Comparison of ENCODE assay signal across 8 mouse cellular contexts in the genomic region with DNA sequence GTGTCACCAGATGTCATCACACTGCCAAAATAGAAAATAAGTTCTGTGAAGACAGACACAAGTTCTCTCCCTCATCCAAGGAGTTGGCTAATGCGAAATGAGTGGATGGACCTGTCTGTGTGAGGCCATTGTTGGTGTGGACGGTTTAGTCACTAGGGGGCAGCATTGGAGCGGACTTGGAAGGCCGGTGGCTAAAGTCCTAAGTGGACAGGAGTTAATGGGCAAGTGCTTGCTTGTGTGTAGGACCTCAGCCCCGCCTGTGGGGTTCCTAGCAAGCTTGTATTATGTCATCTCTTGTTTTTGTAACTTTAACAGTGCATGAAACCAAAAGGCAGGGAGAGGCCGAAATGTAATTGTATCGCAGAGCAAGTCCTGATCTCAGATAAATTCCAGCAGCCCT. TPM values are rescaled to one million over a fixed set of nuclear protein-coding genes. Genes with fewer than 3 reads are reported as not detected.
DNase-seq lines count a peak whose midpoint lies in the region; ATAC-seq and TF ChIP-seq lines count a peak whose summit lies in the region.

No protein-coding gene starts in this region.

- 0 out of 2 replicates have a peak, but pooled peaks have one; percentile 46 for ATAC-seq in heart, embryonic 11.5 days (replicated peaks; ENCODE audit: insufficient number of reproducible peaks, low FRiP score, low TSS enrichment)
- peak; percentile 78 for ATAC-seq in kidney, postnatal 0 days (replicated peaks; ENCODE audit: low FRiP score, low read depth)
- no peak for ATAC-seq in liver, embryonic 11.5 days (replicated peaks; ENCODE audit: low FRiP score)
- ATAC-seq in neural tube, embryonic 13.5 days (ENCODE audit: low read depth) = peak; percentile 56; the same call in 1 of the 2 replicates

- H3K27ac ChIP-seq in bone marrow macrophage, adult 2 months (ENCODE audit: insufficient read depth, low read depth, low read length) = no peak overlapping the region
- no peak overlapping the region for H3K27ac ChIP-seq in embryonic fibroblast, embryonic 13.5 days (ENCODE audit: insufficient read depth, low read length)
- H3K27ac ChIP-seq in heart, embryonic 11.5 days (ENCODE audit: low read depth, low read length) = no peak overlapping the region
- H3K27ac ChIP-seq in kidney, postnatal 0 days = peak overlapping the region; percentile 69
- H3K27ac ChIP-seq in liver, embryonic 11.5 days (ENCODE audit: low read depth, low read length) = no peak overlapping the region
- H3K27ac ChIP-seq in neural tube, embryonic 13.5 days (replicated peaks) = no peak overlapping the region

- TF ChIP-seq CTCF in bone marrow macrophage, adult 2 months (IDR thresholded peaks at IDR 0.05; ENCODE audit: low read depth, low read length) = peak; percentile 74
- TF ChIP-seq CTCF in embryonic fibroblast, embryonic 13.5 days (IDR thresholded peaks at IDR 0.05; ENCODE audit: borderline replicate concordance, insufficient read depth, low read length) = peak; percentile 82
- peak; percentile 99 for TF ChIP-seq CTCF in kidney, postnatal 0 days (IDR thresholded peaks at IDR 0.05; ENCODE audit: low read depth)

- H3K9ac ChIP-seq in heart, embryonic 11.5 days (ENCODE audit: low read depth, low read length) = no peak overlapping the region
- H3K9ac ChIP-seq in kidney, postnatal 0 days (ENCODE audit: low read depth, low read length) = no peak overlapping the region
- H3K9ac ChIP-seq in liver, embryonic 11.5 days (ENCODE audit: low read depth, low read length) = no peak overlapping the region
- no peak overlapping the region for H3K9ac ChIP-seq in neural tube, embryonic 13.5 days

- no peak for TF ChIP-seq POLR2A in bone marrow macrophage, adult 2 months (IDR thresholded peaks at IDR 0.05; ENCODE audit: borderline replicate concordance, low read depth, low read length)
- TF ChIP-seq POLR2A in embryonic fibroblast, embryonic 13.5 days (IDR thresholded peaks at IDR 0.05; ENCODE audit: low read depth, low read length) = no peak

- WGBS in heart, embryonic 11.5 days (ENCODE audit: insufficient replicate concordance) = 24% methylated on average over 7 of the region's 7 CpGs
- 6% methylated on average over 7 of the region's 7 CpGs for WGBS in kidney, postnatal 0 days
- 30% methylated on average over 7 of the region's 7 CpGs for WGBS in liver, embryonic 11.5 days
- 28% methylated on average over 7 of the region's 7 CpGs for whole genome bisulfite sequencing in neural tube, embryonic 13.5 days

- peak; percentile 79 for DNase-seq in 416B (ENCODE audit: low read depth)
- DNase-seq in kidney, postnatal 0 days (ENCODE audit: low spot score) = peak; percentile 97
- DNase-seq in liver, embryonic 11.5 days (ENCODE audit: low spot score) = peak; percentile 72
- peak; percentile 93 for DNase-seq in testis, postnatal 10 days (ENCODE audit: low spot score)

- 0 out of 2 replicates have a peak, but pooled peaks cover 2% of the 10 kb centered on the region for H3K27me3 ChIP-seq in heart, embryonic 11.5 days (ENCODE audit: control insufficient read depth, insufficient read depth, low read length)
- no peaks in the 10 kb centered on the region for H3K27me3 ChIP-seq in kidney, postnatal 0 days (ENCODE audit: insufficient read depth, low read length)
- no peaks in the 10 kb centered on the region for H3K27me3 ChIP-seq in liver, embryonic 11.5 days (replicated peaks; ENCODE audit: control insufficient read depth, insufficient read depth, low read length)
- no peaks in the 10 kb centered on the region for H3K27me3 ChIP-seq in neural tube, embryonic 13.5 days

- H3K4me1 ChIP-seq in bone marrow macrophage, adult 2 months (ENCODE audit: control insufficient read depth, insufficient read depth, low read length) = no peaks in the 10 kb centered on the region
- H3K4me1 ChIP-seq in embryonic fibroblast, embryonic 13.5 days (ENCODE audit: control insufficient read depth, insufficient read depth, low read length) = no peaks in the 10 kb centered on the region
- H3K4me1 ChIP-seq in heart, embryonic 11.5 days (ENCODE audit: control insufficient read depth, insufficient read depth, low read length) = no peaks in the 10 kb centered on the region
- no peaks in the 10 kb centered on the region for H3K4me1 ChIP-seq in kidney, postnatal 0 days (replicated peaks; ENCODE audit: insufficient read depth, low read length)
- H3K4me1 ChIP-seq in liver, embryonic 11.5 days (replicated peaks; ENCODE audit: control insufficient read depth, insufficient read depth, low read length) = no peaks in the 10 kb centered on the region
- H3K4me1 ChIP-seq in neural tube, embryonic 13.5 days (replicated peaks) = no peaks in the 10 kb centered on the region

- no peak overlapping the region for H3K4me2 ChIP-seq in heart, embryonic 11.5 days
- H3K4me2 ChIP-seq in kidney, postnatal 0 days (ENCODE audit: low read length) = no peak overlapping the region
- no peak overlapping the region for H3K4me2 ChIP-seq in liver, embryonic 11.5 days
- H3K4me2 ChIP-seq in neural tube, embryonic 13.5 days = no peak overlapping the region

- H3K4me3 ChIP-seq in bone marrow macrophage, adult 2 months (ENCODE audit: insufficient read depth, low read length) = no peak overlapping the region
- H3K4me3 ChIP-seq in embryonic fibroblast, embryonic 13.5 days (ENCODE audit: insufficient read depth, low read length) = no peak overlapping the region
- H3K4me3 ChIP-seq in heart, embryonic 11.5 days (ENCODE audit: low read depth, low read length) = no peak overlapping the region
- H3K4me3 ChIP-seq in kidney, postnatal 0 days (replicated peaks; ENCODE audit: low read depth, low read length) = no peak overlapping the region
- H3K4me3 ChIP-seq in liver, embryonic 11.5 days (ENCODE audit: low read depth, low read length) = no peak overlapping the region
- no peak overlapping the region for H3K4me3 ChIP-seq in neural tube, embryonic 13.5 days

- no peaks in the 10 kb centered on the region for H3K36me3 ChIP-seq in heart, embryonic 11.5 days (ENCODE audit: control insufficient read depth, insufficient read depth, low read length)
- 0 out of 2 replicates have a peak, but pooled peaks cover 3% of the 10 kb centered on the region for H3K36me3 ChIP-seq in kidney, postnatal 0 days (ENCODE audit: insufficient read depth, low read length)
- H3K36me3 ChIP-seq in liver, embryonic 11.5 days (ENCODE audit: control insufficient read depth, insufficient read depth, low read length) = no peaks in the 10 kb centered on the region
- H3K36me3 ChIP-seq in neural tube, embryonic 13.5 days = no peaks in the 10 kb centered on the region

- H3K9me3 ChIP-seq in heart, embryonic 11.5 days (replicated peaks; ENCODE audit: control insufficient read depth, low read length) = no peaks in the 10 kb centered on the region
- no peaks in the 10 kb centered on the region for H3K9me3 ChIP-seq in kidney, postnatal 0 days (replicated peaks; ENCODE audit: low read length)
- no peaks in the 10 kb centered on the region for H3K9me3 ChIP-seq in liver, embryonic 11.5 days (ENCODE audit: control insufficient read depth, low read length)
- no peaks in the 10 kb centered on the region; the same call in 1 of the 2 replicates for H3K9me3 ChIP-seq in neural tube, embryonic 13.5 days

RNA-seq across cellular contexts. Expression of gene Vwa2, which starts 45.6 kb away (rescaled TPM):
- polyA plus RNA-seq in bone marrow macrophage, adult 2 months (2012; ENCODE audit: insufficient read depth, insufficient read length, missing spikeins) = not detected in 2 replicates
- polyA plus RNA-seq in embryonic fibroblast, embryonic 13.5 days (2011; ENCODE audit: insufficient read length, low read depth, missing spikeins) = not detected in 2 replicates
- 0.11 and 0.14 TPM in 2 replicates for polyA plus RNA-seq in heart, embryonic 11.5 days (2014; fragmentation: Nextera tagmentation; extraction: Ambion mirVana)
- 18.3 and 18.5 TPM in 2 replicates for polyA plus RNA-seq in kidney, postnatal 0 days (2015; fragmentation: Nextera tagmentation; extraction: Ambion mirVana)
- 0.39 and 0.59 TPM in 2 replicates for polyA plus RNA-seq in liver, embryonic 11.5 days (2014; fragmentation: Nextera tagmentation; extraction: Ambion mirVana)
- 1.0 and 1.2 TPM in 2 replicates for polyA plus RNA-seq in neural tube, embryonic 13.5 days (2015; fragmentation: Nextera tagmentation; extraction: Ambion mirVana)
